Mouse (Mus musculus) gastrocnemius, postnatal 10 days (tissue): ENCODE results near the gene Hs3st6. TPM values are rescaled to one million over a fixed set of nuclear protein-coding genes. Genes with fewer than 3 reads are reported as not detected.
A peak's percentile ranks its signal among the peaks of the same experiment; 100 is the strongest.
"Not testable (repeated sequence)": the region's sequence is repeated elsewhere in the genome, so short reads cannot be mapped to it uniquely, and the experiment has no call there.

Source experiments
- DNase-seq: peaks from one replicate; pipeline ENCODE4 v3.0.0; 2021; ENCODE audit warnings: mixed read lengths
- long read RNA-seq, 2 experiments: library from polyadenylated mRNA; stranded (forward); transcript quantifications; one replicate each; pipeline ENCODE4 v2.0.0; 2021
- total RNA-seq, 2 experiments: library from RNA; stranded (reverse); gene quantifications; 2 replicates each; pipeline ENCODE4 v1.2.3; 2021

Gene Hs3st6
- under 1 TPM in 1 of 2 experiments, not detected in 1; 0.32 TPM for total RNA-seq
- long read RNA-seq, experiment 1, result 0 reads
- long read RNA-seq, experiment 2, result 0 reads

DNA sequence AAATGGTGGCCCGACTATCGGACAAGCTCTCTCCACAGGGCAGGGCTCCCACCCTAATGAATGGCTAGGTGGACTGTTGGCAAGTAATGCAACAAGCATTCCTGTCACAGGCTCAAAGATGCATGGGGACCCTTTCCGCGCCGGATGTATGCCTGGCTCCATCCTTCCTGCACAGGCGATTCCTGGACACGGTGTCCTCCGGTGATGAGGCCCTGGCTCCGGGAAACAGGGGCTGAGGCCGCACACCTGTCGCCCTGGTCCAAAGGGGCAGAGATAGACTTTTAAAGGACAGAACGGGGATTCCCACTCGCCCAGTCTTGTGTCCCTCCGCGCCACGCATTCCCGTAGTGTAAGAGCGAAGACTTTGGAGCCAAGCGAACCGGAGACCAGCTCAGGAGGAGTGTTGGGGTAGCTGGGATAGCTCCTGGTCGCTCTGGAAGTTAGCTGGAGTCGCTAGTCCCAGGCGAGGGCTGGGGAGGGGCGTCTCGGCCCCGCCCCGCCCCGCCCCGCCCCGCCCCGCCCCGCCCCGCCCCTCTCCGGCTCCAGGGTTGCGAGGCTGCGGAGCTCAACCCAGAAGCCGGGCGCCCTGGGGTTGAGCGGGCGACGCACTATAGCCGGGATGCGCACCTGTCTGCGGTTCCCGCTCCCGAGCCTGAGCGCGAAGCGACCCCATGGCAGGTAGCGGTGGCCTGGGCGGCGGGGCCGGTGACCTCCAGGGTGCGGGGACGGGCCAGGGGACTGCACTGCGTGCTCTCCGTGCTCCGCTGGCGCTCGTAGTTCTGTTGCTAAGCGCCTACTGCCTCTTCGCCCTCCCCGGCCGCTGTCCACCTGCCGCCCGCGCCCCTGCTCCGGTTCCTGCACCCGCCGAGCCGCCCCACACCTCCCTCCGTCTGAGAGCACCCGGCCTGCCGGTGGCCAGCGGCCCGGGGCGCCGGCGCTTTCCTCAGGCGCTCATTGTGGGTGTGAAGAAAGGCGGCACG is at the start of gene Hs3st6:
Gene Hs3st6, plus strand, starts transcription at position 574 of the 980 bp plus-strand sequence.
- no peak for DNase-seq

GRCm38 (mm10) chr17:24705821-24706220 is 47.0 kb upstream of the Hs3st6 start:
- DNase-seq, result no peak

GRCm38 (mm10) chr17:24706982-24707800 is 45.6 kb upstream of the Hs3st6 start, which contains the start of gene Tbl3:
TSS of gene Tbl3 (minus strand) at chr17:24707660.
- DNase-seq, result peak; percentile 93

DNA sequence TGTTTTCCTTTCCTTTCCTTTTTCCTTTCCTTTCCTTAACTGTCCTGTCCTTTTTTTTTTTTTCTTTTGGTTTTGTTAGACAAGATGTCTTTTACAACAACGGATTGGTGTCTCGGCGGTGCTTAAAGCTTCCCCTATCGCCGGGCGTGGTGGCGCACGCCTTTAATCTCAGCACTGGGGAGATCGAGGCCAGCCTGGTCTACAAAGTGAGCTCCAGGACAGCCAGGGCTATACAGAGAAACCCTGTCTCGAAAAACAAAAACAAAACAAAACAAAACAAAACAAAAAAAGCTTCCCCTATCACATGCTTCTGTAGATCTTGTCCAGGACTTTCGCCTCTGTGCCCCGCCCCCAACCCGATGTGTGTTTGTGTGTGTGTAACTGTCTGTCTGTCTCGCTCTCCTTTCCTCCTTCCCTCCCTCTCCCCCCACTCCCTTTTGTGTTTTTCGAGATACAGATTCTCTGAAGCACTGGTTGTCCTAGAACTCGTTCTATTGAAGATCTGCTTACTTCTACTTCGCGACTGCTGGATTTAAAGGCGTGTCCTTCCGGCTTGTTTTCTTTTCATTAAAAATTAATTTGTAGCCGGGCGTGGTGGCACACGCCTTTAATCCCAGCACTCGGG is 44.9 kb upstream of the Hs3st6 start:
- DNase-seq, result no peak

GRCm38 (mm10) chr17:24708646-24709045 is 44.1 kb upstream of the Hs3st6 start:
- DNase-seq, result no peak

GRCm38 (mm10) chr17:24715556-24715955 is 37.2 kb upstream of the Hs3st6 start:
- no peak for DNase-seq

- DNase-seq, result no peak
Observed at GRCm38 (mm10) chr17:24716166-24716682, 36.6 kb upstream of the Hs3st6 start.

DNA sequence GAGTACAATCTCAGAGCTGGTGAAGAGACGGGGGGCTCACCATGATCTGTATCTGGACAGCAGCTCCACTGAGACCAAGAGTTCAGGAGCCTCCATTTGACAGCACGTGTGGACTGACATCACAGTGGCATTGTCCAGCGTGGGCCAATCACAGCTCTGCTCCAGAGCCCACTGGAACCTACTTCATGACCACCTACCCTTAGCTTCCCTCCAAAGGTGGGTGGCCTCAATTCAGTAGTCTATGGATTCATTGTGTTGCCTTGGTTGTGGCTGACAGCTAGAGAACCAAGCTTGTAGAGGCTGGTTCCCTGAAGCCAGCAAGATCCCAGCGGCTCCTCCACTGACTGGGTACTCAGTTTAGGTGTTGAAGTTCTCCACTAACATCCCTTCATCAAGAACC is 34.8 kb upstream of the Hs3st6 start, which contains the start of the genes Rnf151 and Rps2:
Gene Rnf151, minus strand, starts transcription at position 121 of the 400 bp plus-strand sequence.
Gene Rps2, plus strand, starts transcription at position 174 of the 400 bp plus-strand sequence.
- no peak for DNase-seq

- DNase-seq, result not testable (repeated sequence)
Observed at GRCm38 (mm10) chr17:24718938-24719337, 33.9 kb upstream of the Hs3st6 start.

DNA sequence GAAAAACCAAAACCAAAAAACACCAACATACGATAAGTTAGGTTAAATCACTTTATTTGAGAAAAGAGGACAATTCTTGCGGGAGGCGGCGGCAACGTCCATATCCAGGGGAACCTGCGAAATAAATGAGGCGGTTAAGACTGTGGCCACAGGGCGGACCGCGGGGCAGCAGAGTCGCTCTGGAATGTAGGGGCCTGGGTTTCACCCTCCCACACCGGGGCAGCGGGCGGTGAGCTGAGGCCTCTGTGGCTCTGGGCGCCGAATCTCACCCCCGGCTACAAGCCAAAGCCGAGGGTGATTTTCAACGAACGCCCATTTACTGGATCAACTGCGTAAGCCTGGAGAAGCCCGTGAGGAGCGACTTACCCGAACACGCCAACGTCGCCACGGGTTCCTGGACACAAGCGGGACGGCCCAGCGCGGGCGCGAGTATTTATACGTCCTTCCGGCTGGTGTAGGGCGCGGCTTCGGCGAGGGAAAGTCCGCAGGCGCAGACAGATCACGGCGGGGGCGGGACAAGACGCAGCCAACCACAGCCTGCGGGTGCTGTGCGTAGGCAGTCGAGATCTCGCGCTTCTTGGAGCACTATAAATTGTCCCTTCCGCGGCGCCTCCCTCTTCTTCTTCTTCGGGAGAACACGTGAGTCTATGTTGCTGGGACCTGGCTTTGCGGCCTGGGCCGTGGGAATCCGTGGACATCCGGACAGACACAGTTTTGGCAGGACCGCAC is 33.1 kb upstream of the Hs3st6 start:
- DNase-seq, result peak; percentile 95

GRCm38 (mm10) chr17:24720616-24721015 is 32.2 kb upstream of the Hs3st6 start:
- not testable (repeated sequence) for DNase-seq

DNA sequence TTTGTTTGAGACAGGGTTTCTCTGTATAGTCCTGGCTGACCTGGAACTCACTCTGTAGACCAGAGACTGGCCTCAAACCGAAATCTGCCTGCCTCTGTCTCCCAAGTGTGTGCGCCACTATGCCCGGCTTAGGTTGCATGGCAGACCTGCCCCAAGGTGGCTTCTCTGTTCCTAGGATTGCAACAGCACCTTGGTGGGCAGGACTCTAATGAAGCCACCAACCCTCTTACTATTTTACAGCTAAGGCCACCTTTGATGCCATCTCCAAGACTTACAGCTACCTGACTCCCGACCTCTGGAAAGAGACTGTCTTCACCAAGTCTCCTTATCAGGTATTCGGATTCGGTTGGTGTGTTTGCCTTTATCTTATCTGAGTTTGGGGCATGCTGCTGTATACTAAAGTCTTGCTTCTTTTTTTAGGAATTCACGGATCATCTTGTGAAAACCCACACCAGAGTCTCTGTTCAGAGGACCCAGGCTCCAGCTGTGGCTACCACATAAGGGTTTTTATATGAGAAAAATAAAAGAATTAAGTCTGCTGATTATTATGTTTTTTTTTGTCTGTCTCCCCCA is 31.3 kb upstream of the Hs3st6 start:
- not testable (repeated sequence) for DNase-seq

DNA sequence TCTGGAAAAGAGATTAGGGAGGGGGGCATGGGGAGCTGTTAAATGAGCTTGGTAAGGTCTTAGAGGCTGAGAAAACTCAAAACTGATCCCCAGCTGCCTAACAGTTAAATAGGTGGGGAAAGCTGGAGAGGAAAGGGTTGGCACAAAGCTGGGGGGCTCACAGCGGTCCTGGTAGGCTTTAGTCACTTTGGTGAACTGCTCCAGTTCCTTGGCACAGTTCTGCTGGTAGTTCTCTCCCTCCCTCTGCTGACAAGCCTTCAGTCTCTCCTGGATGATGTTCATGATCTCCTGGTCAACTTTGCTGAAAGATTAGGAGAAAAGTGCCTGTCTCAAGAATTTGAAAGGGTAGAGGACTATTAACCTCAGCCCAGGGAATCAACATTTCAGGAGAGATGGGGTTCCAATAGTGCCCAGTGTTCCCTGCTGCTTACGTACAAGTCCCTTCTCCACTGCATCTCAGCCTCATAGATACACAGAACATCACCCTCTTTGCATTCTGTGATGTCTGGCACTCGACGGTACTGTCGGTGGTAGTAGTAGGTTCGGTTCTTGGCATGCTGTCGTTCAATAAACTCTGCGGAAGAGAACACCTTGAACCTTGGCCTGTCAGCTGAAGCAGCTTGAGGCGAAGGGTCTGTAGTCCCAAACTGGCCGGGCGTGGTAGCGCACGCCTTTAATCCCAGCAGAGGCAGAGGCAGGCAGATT is 30.4 kb upstream of the Hs3st6 start:
- DNase-seq, result no peak

DNA sequence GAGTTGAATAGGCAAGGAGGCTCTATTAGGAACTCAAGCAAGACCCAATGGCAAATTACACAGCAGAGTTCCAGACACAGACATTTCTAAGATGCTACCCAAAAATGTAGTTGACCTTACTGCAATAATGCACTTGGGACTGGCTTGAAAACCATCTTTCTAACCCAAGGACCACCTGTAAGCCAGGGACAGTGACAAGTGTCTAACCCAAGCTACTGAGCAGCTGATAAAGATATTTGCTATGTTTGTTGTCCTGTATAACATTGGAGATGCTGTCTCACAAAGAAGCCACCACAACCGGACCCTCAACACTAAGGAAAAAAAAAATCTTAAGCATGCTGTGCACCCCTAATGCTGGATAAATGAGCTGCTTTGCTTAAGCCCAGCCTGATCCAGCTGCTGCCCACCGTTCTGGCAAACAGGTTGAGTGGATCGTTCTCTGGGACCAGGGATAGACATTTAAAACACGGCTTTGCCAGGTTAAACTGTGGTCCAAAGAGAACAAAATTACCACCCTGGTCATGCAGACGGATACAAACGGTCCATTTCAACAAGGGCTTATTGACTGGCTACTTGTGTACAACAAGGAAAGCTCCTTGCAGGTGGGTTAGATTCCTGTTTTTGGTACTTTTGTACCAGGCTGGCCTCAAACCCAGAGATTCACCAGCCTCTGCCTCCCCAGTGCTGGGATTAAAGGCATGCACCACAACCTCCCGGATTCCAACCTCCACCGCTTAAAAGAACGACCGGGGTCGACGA is 29.5 kb upstream of the Hs3st6 start:
- DNase-seq, result no peak

DNA sequence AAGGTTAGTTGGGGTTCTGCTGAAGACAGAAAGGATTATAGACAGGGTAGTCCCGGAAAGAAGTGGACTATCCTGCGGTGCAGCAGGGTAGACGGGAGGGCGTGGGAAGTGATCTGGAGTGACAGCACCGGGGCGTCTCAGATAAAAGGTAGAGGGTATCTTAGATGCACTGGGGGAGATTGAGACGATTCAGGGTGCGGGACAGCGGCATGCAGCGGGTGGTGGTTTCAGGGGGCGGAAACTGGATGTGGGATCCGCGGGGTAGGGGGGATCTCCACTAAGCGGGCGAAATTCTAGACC is 29.0 kb upstream of the Hs3st6 start:
- DNase-seq, result no peak

- DNase-seq, result peak; percentile 100
Observed at GRCm38 (mm10) chr17:24724184-24724583, 28.6 kb upstream of the Hs3st6 start, which contains the start of gene Ndufb10. TSS of gene Ndufb10 (minus strand) at chr17:24724478.

- no peak for DNase-seq
Observed at GRCm38 (mm10) chr17:24725637-24726390, 27.0 kb upstream of the Hs3st6 start.

DNA sequence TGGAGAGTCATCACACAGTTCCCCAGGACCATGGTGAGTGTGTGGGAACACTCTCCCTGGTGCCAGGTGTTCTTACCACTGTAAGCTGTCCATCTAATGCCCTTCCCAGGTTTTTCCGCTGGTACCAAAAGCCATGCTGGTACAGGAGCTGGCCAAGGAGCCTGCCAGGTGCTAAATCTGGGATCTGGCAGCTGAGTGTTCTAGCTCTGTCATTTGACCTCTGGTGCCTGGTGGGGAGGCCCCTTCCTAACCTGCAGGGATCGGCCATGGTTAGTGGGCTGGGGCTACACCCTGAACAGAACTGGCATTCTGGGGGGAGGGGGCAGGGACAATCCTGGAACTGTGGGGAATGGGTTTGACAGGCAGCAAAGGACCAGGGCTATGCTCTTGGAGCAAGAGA is 25.2 kb upstream of the Hs3st6 start, which contains the start of gene Rpl3l:
Gene Rpl3l, plus strand, starts transcription at position 203 of the 400 bp plus-strand sequence.
- DNase-seq, result peak; percentile 47
